Mouse (Mus musculus) testis, adult 2 months (tissue): ENCODE measurements at regions not wholly inside any gene's neighbourhood (a gene's known extent, or its start where the extent isn't known, plus 50 kb on each side); places are given as distances from the start of the nearest gene placed in this dataset.

Experiments used
- CTCF ChIP-seq: fragments of 200-500 bp; IDR thresholded peaks from 2 replicates; pipeline ENCODE4 v1.5.1; 2012; ENCODE audit warnings: low read depth, mild to moderate bottlenecking, inconsistent platforms, low read length, moderate library complexity; ENCODE audit not compliant: control insufficient read depth, insufficient read depth, insufficient replicate concordance
- POLR2A ChIP-seq: fragments of 200-500 bp; IDR thresholded peaks from 2 replicates; pipeline ENCODE4 v1.6.1; 2012; ENCODE audit warnings: low read depth, mild to moderate bottlenecking, inconsistent platforms, low read length, moderate library complexity; ENCODE audit not compliant: control insufficient read depth

GRCm38 (mm10) chr11:7451756-7452155, 238.0 kb upstream of the Igfbp3 start:
- TF ChIP-seq CTCF (no peak), POLR2A (no peak)
